Mouse (Mus musculus): Measurements from ENCODE around the gene Acp7.

GRCm38 (mm10) chr7:28560856-28561255 lies 70.3 kb downstream of the Acp7 start:
- no peak for TF ChIP-seq POLR2A (IDR thresholded peaks at IDR 0.05; ENCODE audit: low read depth, low read length)
- no peak for TF ChIP-seq CTCF (IDR thresholded peaks at IDR 0.05; ENCODE audit: borderline replicate concordance, insufficient read depth, low read length)
